Mouse (Mus musculus) layer of hippocampus, postnatal 25 days (tissue): Measurements from ENCODE around the gene Spock1. TPM values are rescaled to one million over a fixed set of nuclear protein-coding genes. Genes with fewer than 3 reads are reported as not detected.

Source experiments
- DNase-seq, 2 experiments: peaks; one replicate each; pipeline ENCODE4 v3.0.0; 2022; ENCODE audit warnings: mixed read lengths in 2 of 2, low spot score in 1 of 2; ENCODE audit errors: extremely low spot score in 1 of 2
- total RNA-seq, 2 experiments: library from RNA; stranded (reverse); gene quantifications; 2 replicates each; pipeline ENCODE4 v1.2.3; 2021

The Spock1 gene
- total RNA-seq, 2 experiments from 2014 or later, result 184 to 193 TPM

DNA sequence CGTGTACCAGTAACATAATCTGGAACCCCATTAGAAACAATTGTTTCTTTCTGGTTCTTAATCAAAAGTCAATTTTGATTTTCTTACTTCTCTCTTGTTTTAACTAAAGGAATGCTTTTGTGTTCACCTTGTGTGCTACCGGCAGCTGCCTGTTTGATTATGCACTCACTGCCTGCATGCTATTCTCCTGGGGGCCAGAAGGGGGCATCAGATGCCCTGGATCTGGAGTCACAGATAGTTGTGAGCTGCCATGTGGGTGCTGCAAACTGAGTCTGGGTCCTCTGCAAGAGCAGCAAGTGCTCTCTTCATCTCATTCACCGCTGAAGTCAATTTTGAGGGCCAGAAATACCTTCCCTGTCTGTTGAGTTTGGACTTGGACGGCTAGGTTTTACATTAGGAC is 476.3 kb downstream of the Spock1 start:
- DNase-seq, result no peak

DNA sequence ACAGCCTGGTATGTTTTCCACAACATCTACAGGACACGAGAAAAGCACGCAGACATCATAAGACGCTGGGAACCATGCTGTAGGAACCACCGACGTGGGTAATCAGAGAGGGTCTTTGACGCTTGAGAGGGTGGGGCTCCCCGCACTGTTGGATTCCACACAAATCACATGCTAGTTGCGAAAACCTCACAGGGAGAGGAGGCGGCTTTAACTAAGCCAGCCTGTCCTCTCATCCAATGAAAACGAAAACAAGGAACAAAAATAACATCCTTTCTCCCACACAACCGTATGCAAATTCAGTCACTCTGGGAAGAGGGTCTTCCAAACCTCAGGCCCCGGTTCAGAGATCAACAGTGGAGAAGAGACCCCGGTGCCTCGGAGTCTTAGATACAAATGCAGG is 479.3 kb downstream of the Spock1 start:
- DNase-seq, result no peak

DNA sequence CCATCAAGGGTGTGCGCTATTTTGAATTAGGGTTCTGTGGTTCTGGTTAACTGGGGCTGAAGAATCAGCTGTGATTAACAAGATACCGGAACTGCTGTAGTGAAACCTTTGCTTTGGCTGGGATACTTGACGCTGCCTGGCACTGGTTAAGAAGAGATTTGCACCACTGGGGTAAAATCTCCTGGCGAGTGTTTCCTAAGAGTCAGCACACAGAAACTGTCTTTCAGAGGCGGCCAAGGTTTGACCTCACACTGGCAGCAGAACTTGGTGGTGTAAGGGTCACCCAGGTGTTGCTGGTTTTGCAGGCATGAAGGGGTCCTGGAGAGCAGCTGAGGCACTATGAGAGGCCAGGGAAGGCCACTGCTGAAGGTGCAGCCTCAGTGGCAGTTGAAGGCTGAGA is 489.4 kb downstream of the Spock1 start:
- no peak for DNase-seq

DNA sequence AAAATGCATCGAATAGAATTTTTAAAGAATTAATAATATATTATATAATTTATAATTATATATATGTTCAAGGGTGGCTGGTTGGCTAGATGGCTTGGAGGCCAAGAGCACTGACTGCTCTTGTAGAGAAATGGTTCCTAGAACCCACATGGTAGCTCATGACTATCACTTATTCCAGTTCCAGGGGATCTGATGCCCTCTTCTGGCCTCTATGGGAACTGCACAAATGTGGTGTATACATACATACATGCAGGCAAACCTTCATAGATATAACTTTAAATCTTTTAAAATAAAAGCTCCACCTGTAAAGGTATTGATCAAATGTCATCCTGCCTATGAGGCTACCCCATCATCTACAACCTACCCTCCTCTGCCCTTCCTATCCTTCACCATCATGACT is 493.4 kb downstream of the Spock1 start:
- DNase-seq, result no peak

DNA sequence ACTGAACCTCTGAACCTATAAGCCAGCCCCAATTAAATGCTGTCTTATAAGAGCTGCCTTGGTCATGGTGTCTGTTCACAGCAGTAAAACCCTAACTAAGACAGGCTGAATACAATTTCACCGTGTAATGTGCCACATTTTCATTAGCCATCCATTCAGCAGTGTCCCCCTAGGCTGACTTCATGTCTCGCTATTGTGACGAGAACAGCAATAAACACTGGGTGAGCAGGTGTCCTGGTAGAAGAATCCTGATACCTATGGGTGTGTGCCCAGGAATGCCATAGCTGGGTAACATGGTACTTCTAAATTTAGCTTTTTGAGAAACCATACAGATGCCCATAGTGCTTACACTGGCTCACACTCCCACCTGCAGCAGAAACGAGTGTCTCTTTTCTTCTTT is 500.5 kb downstream of the Spock1 start:
- no peak for DNase-seq

DNA sequence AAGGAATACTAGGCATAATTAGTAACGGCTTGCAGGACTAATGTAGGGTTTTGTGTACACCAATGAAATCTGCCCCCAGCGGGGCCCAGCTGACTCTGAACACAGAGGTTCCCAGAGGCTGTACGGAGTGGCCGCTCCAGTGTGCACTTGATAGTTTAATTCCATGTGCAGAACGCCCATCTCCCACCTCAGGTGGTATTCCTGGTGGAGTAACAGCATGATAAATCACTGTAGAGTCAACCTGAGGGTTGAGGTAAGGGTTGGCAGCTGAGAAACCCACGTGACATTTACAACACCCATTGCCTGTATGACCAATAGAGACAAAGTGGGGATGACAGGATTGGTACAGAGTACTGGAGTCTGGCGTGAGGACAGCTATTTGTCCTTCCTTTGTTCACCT is 505.7 kb downstream of the Spock1 start:
- DNase-seq, result no peak

DNA sequence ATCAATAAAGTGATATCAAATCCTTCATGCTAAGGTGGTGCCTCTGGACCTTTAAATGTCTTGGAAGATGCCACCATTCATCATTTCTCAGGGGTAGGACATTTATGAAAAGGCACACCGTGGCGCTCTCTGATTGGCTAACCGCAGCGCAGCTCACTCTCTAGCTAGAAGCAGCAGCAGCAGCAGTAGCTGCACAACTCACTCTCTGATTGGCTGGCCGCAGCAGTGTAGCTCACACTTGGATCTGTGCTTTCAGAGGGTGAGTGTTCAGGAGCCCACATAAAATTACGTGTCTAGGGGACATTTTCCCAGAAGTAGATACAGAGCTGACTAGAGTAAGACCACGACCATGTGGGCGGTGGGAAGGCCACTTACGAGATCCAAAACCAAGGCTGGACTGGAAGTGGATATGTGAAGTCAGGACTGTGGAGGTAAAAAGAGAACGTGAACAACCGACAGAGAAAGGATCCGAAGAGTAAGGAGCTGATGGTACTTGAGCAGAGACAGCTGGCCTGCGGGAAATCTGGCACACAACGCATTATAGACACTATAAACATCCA is 535.9 kb downstream of the Spock1 start:
- no peak for DNase-seq

Other genes starting within 250 kb of the Spock1 start
- 10 to 100 TPM; 45.2 to 47.4 TPM for gene Klhl3, start 205.3 kb upstream of the Spock1 start, total RNA-seq
- 100 to 1,000 TPM; 127 to 131 TPM for gene Hnrnpa0, start 220.2 kb upstream of the Spock1 start, total RNA-seq
- gene Idnk, start 249.3 kb upstream of the Spock1 start, total RNA-seq, result 10 to 100 TPM; 26.3 to 28.2 TPM